Mouse (Mus musculus) forebrain, postnatal 0 days (tissue): ENCODE data around the gene Tmtc4. TPM values are rescaled to one million over a fixed set of nuclear protein-coding genes. Genes with fewer than 3 reads are reported as not detected.
A peak's percentile ranks its signal among the peaks of the same experiment; 100 is the strongest.

Experiments
- ATAC-seq: fragments of 200-750 bp; cut with Nextera tagmentation; 2 replicates; pipeline ENCODE4 v1.8.0; 2017; ENCODE audit warnings: mild to moderate bottlenecking, moderate library complexity
- DNase-seq: peaks from one replicate; pipeline ENCODE4 v3.0.0-alpha.2; 2015
- H3K27ac ChIP-seq: fragments of 300-500 bp; sonication (generic); 2 replicates; pipeline ENCODE4 v1.5.1; 2014; ENCODE audit warnings: low read depth, mild to moderate bottlenecking, antibody characterized with exemption, low read length, moderate library complexity, mixed read lengths
- H3K27me3 ChIP-seq: fragments of 300-500 bp; sonication (generic); 2 replicates; pipeline ENCODE4 v1.6.1; 2014; ENCODE audit warnings: mild to moderate bottlenecking, low read length, mixed read lengths; ENCODE audit not compliant: insufficient read depth
- H3K36me3 ChIP-seq: fragments of 300-500 bp; sonication (generic); 2 replicates; pipeline ENCODE4 v1.6.1; 2014; ENCODE audit warnings: mild to moderate bottlenecking, moderate library complexity; ENCODE audit not compliant: insufficient read depth
- H3K4me1 ChIP-seq: fragments of 300-500 bp; sonication (generic); 2 replicates; pipeline ENCODE4 v1.6.1; 2014; ENCODE audit warnings: antibody characterized with exemption; ENCODE audit not compliant: insufficient read depth
- H3K4me2 ChIP-seq: fragments of 300-500 bp; sonication (generic); 2 replicates; pipeline ENCODE4 v1.6.1; 2014; ENCODE audit warnings: low read depth, mild to moderate bottlenecking, moderate library complexity
- H3K4me3 ChIP-seq: fragments of 300-500 bp; sonication (generic); 2 replicates; pipeline ENCODE4 v1.5.1; 2014; ENCODE audit warnings: low read depth, low read length, mixed read lengths
- H3K9ac ChIP-seq: fragments of 300-500 bp; sonication (generic); 2 replicates; pipeline ENCODE4 v1.6.1; 2014; ENCODE audit warnings: mild to moderate bottlenecking
- H3K9me3 ChIP-seq: fragments of 300-500 bp; sonication (generic); 2 replicates; pipeline ENCODE4 v1.6.1; 2016; ENCODE audit warnings: low read length
- CTCF ChIP-seq: sonication (generic); IDR thresholded peaks from 2 replicates; pipeline ENCODE4 v1.5.1; 2016; ENCODE audit warnings: antibody characterized with exemption, control low read depth, low read depth
- WGBS: fragments of 180-500 bp; shearing (Covaris S2); extraction: QIAGEN DNeasy Blood & Tissue Kit; methylation state at CpG from one replicate; pipeline ENCODE4 v1.1.7; 2014; 5-methylcytosine and 5-hydroxymethylcytosine counted together
- polyA plus RNA-seq: library from polyadenylated mRNA; unstranded; fragments of >200 nt; fragmentation: Nextera tagmentation; extraction: Ambion mirVana; gene quantifications from 2 replicates; pipeline ENCODE4 v1.2.1, GENCODE M21; 2015
- total RNA-seq: library from RNA; depleted of rRNA; stranded (reverse); fragments of >200 nt; gene quantifications from 2 replicates; pipeline ENCODE4 v1.2.3, GENCODE M21; 2014

The Tmtc4 gene
- total and polyA plus RNA-seq, 2 experiments from 2014 or later = 30.1 to 51.8 TPM

DNA sequence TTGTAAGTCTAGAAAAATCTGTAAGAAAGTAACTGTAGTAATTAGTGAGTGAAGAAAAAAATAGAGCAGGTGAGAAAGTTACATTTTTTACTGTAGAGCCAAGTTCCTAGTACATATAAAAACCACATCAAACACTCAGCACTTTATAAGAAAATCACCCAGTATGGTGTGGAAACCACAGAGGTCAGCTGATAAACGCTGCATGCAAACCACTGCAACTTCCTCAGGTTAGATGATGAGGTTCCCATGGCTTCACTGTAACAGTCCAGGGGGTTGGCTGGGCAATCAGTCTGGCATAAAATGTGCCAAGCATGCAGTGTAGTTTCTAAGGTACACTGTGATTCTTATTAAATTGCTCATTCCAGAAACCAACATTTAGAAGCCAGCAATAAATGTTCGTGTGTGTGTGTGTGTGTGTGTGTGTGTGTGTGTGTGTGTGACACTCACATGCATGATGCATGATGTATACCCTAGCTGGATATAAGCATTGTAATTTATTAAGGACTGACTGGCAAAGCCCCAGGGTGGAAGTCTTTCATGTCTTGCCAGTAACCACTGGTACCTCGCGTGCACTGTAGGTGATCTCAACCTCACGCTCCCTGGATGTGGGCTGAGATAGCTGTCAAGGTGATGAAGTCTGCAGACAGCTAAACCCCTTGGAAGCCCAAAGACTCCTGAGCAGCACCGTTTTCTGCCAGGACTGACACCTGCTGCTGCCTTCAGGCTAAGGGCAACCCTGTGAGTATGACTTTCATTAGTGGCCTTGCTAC is 32.0 kb downstream of the Tmtc4 start:
- H3K9me3 ChIP-seq = no peaks in the 10 kb centered on the region
- WGBS = 66% methylated on average over 6 of the region's 6 CpGs
- no peak for ATAC-seq

GRCm38 (mm10) chr14:122950915-122951314 is 32.9 kb downstream of the Tmtc4 start:
- ATAC-seq = no peak
- Histone ChIP-seq H3K4me3 (no peak overlapping the region), H3K27me3 (no peaks in the 10 kb centered on the region), H3K27ac (no peak overlapping the region), H3K4me2 (no peak overlapping the region), H3K9me3 (no peaks in the 10 kb centered on the region), H3K4me1 (no peaks in the 10 kb centered on the region), H3K9ac (no peak overlapping the region), H3K36me3 (peaks cover 5% of the 10 kb centered on the region)
- DNase-seq = no peak
- TF ChIP-seq CTCF = peak; percentile 55
- 94% methylated on average over 1 of the region's 1 CpGs for WGBS

More for the DNA sequence above, 32.0 kb downstream of the Tmtc4 start:
- no peaks in the 10 kb centered on the region for H3K4me1 ChIP-seq
- H3K36me3 ChIP-seq = peaks cover 5% of the 10 kb centered on the region
- H3K27me3 ChIP-seq = no peaks in the 10 kb centered on the region
- TF ChIP-seq CTCF = no peak
- H3K27ac ChIP-seq = no peak overlapping the region
- H3K4me2 ChIP-seq = no peak overlapping the region
- H3K4me3 ChIP-seq = no peak overlapping the region
- DNase-seq = no peak
- H3K9ac ChIP-seq = no peak overlapping the region

GRCm38 (mm10) chr14:122943475-122943853 is 40.4 kb downstream of the Tmtc4 start:
- Histone ChIP-seq H3K4me2 (no peak overlapping the region), H3K36me3 (peaks cover 9% of the 10 kb centered on the region), H3K27me3 (no peaks in the 10 kb centered on the region), H3K4me1 (no peaks in the 10 kb centered on the region), H3K9ac (no peak overlapping the region), H3K27ac (no peak overlapping the region), H3K9me3 (no peaks in the 10 kb centered on the region), H3K4me3 (no peak overlapping the region)
- no peak for DNase-seq
- no peak for TF ChIP-seq CTCF
- 29% methylated on average over 3 of the region's 3 CpGs for WGBS
- ATAC-seq = peak; percentile 38; the same call in 1 of the 2 replicates

DNA sequence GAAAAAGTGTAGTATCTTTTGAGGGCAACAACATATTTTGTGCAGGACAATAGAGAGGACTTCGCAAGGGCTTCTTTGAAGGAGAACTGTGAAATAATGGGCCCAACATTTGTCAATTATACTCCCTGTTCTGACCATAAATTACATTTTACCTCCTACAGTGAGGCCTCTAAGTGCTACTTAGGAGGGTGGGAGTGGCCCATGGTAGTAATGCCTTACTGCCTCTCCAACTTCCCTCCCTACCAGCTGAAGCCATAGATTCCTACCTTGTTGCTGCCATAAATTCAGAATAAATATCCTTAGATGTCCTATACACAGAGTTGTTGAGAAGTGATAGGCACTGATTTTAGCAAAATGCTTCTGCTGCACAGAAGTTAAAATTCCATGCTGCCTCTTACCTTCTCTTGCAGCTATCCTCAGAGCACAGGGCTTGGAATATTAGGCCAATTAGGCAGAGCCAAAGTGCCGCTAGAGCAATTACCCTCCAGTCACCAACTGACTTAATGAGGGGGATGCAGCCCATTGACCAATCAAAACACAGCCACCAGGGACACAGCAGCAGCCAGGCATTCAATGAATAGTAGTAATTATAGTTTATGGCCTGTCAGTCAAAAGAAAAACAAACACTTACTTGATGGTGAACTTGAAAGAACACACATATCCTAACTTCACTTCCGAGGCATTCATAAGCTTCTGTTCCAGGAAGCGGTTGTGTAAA is 40.9 kb downstream of the Tmtc4 start:
- peaks cover 9% of the 10 kb centered on the region for H3K36me3 ChIP-seq
- no peaks in the 10 kb centered on the region for H3K9me3 ChIP-seq
- WGBS = 22% methylated on average over 4 of the region's 4 CpGs
- DNase-seq (peak; percentile 17), ATAC-seq (peak; percentile 89)
- no peak overlapping the region for H3K4me3 ChIP-seq
- H3K4me1 ChIP-seq = no peaks in the 10 kb centered on the region
- no peak for TF ChIP-seq CTCF
- no peaks in the 10 kb centered on the region for H3K27me3 ChIP-seq
- no peak overlapping the region for H3K4me2 ChIP-seq
- no peak overlapping the region for H3K9ac ChIP-seq
- H3K27ac ChIP-seq = no peak overlapping the region

- no peak for TF ChIP-seq CTCF
- WGBS = 66% methylated on average over 1 of the region's 1 CpGs
- Histone ChIP-seq H3K9me3 (no peaks in the 10 kb centered on the region), H3K4me3 (no peak overlapping the region), H3K36me3 (peaks cover 19% of the 10 kb centered on the region), H3K4me2 (no peak overlapping the region), H3K4me1 (no peaks in the 10 kb centered on the region), H3K27me3 (no peaks in the 10 kb centered on the region), H3K27ac (no peak overlapping the region), H3K9ac (no peak overlapping the region)
- DNase-seq (no peak), ATAC-seq (no peak)
Measured at GRCm38 (mm10) chr14:122936460-122936859, 47.4 kb downstream of the Tmtc4 start.

GRCm38 (mm10) chr14:122920011-122920410 is 63.8 kb downstream of the Tmtc4 start:
- WGBS = 76% methylated on average over 5 of the region's 5 CpGs
- Histone ChIP-seq H3K36me3 (0 out of 2 replicates have a peak, but pooled peaks cover under 1% of the 10 kb centered on the region), H3K27me3 (no peaks in the 10 kb centered on the region), H3K9me3 (no peaks in the 10 kb centered on the region), H3K4me1 (no peaks in the 10 kb centered on the region), H3K4me3 (no peak overlapping the region), H3K4me2 (no peak overlapping the region), H3K9ac (no peak overlapping the region), H3K27ac (no peak overlapping the region)
- DNase-seq (no peak), ATAC-seq (no peak)
- no peak for TF ChIP-seq CTCF

- H3K4me3 ChIP-seq = no peak overlapping the region
- DNase-seq (no peak), ATAC-seq (no peak)
- no peaks in the 10 kb centered on the region for H3K9me3 ChIP-seq
- no peak overlapping the region for H3K27ac ChIP-seq
- no peak for TF ChIP-seq CTCF
- 0 out of 2 replicates have a peak, but pooled peaks cover 3% of the 10 kb centered on the region for H3K27me3 ChIP-seq
- WGBS = 98% methylated on average over 1 of the region's 1 CpGs
- H3K4me2 ChIP-seq = no peak overlapping the region
- no peak overlapping the region for H3K9ac ChIP-seq
- H3K36me3 ChIP-seq = no peaks in the 10 kb centered on the region
- no peaks in the 10 kb centered on the region for H3K4me1 ChIP-seq
Measured at GRCm38 (mm10) chr14:122917676-122918075, 66.2 kb downstream of the Tmtc4 start.
